Mouse (Mus musculus) E14TG2a.4 (cell line): Measurements from ENCODE around the gene Smim22.

Experiments used
- CTCF ChIP-seq: conservative IDR thresholded peaks from 2 replicates; pipeline ENCODE4 v1.5.1; 2014; ENCODE audit warnings: low read length
- POU5F1 ChIP-seq: IDR thresholded peaks from 2 replicates; pipeline ENCODE4 v1.6.1; 2014; ENCODE audit warnings: low read length, borderline replicate concordance

DNA sequence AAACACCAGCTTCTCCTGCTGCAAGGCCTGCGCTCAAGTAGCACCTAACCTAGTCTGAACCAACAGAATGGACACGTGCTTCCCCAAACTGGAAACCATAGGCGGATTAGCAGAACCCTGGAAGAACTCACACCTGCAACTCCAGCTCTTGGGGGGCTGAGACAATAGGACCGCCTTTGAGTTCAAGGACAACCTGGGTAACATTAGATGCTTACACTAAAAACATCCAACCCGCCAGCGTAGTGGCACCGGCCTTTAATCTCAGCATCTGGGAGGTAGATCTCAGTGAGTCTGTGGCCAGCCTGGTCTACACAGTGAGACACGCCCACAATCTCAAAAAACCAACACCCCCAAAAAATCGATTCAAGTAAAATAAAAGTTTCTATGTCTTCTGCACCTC lies 43.7 kb upstream of the Smim22 start:
- no peak for TF ChIP-seq CTCF
- TF ChIP-seq POU5F1: no peak
